Mouse (Mus musculus) neural tube, embryonic 14.5 days (tissue): ENCODE data around the gene Luzp1. TPM values are rescaled to one million over a fixed set of nuclear protein-coding genes. Genes with fewer than 3 reads are reported as not detected.

Experiments
- ATAC-seq: fragments of 200-750 bp; cut with Nextera tagmentation; 2 replicates; pipeline ENCODE4 v1.8.0; 2017; ENCODE audit warnings: low read depth, mild to moderate bottlenecking, moderate TSS enrichment, moderate library complexity
- H3K27ac ChIP-seq: fragments of 300-500 bp; sonication (generic); 2 replicates; pipeline ENCODE4 v1.5.1; 2014; ENCODE audit warnings: low read depth, mild to moderate bottlenecking, control low read depth, low read length, moderate library complexity, mixed read lengths
- H3K27me3 ChIP-seq: fragments of 300-500 bp; sonication (generic); 2 replicates; pipeline ENCODE4 v1.6.1; 2014; ENCODE audit warnings: low read length; ENCODE audit not compliant: control insufficient read depth, insufficient read depth
- H3K36me3 ChIP-seq: fragments of 300-500 bp; sonication (generic); 2 replicates; pipeline ENCODE4 v1.6.1; 2014; ENCODE audit warnings: low read length, mixed read lengths; ENCODE audit not compliant: control insufficient read depth, insufficient read depth
- H3K4me1 ChIP-seq: fragments of 300-500 bp; sonication (generic); 2 replicates; pipeline ENCODE4 v1.6.1; 2014; ENCODE audit warnings: low read length; ENCODE audit not compliant: control insufficient read depth, insufficient read depth
- H3K4me2 ChIP-seq: fragments of 300-500 bp; sonication (generic); 2 replicates; pipeline ENCODE4 v1.6.1; 2014; ENCODE audit warnings: mild to moderate bottlenecking, low read depth, low read length, control low read depth
- H3K4me3 ChIP-seq: fragments of 300-500 bp; sonication (generic); 2 replicates; pipeline ENCODE4 v1.5.1; 2014; ENCODE audit warnings: low read depth, low read length, control low read depth, mixed read lengths
- H3K9ac ChIP-seq: fragments of 300-500 bp; sonication (generic); replicated peaks from 2 replicates; pipeline ENCODE4 v1.6.1; 2014; ENCODE audit warnings: low read depth, mild to moderate bottlenecking, control low read depth, low read length, mixed read lengths
- H3K9me3 ChIP-seq: fragments of 300-500 bp; sonication (generic); 2 replicates; pipeline ENCODE4 v1.6.1; 2016; ENCODE audit warnings: low read length; ENCODE audit not compliant: control insufficient read depth
- WGBS: fragments of 180-500 bp; shearing (Covaris S2); extraction: QIAGEN DNeasy Blood & Tissue Kit; methylation state at CpG from one replicate; pipeline ENCODE4 v1.1.7; 2014; 5-methylcytosine and 5-hydroxymethylcytosine counted together
- polyA plus RNA-seq: library from polyadenylated mRNA; unstranded; fragments of >200 nt; fragmentation: Nextera tagmentation; extraction: Ambion mirVana; gene quantifications from 2 replicates; pipeline ENCODE4 v1.2.1, GENCODE M21; 2014

Luzp1 gene
- polyA plus RNA-seq, 1 experiment from 2014 or later: 56.8 TPM

DNA sequence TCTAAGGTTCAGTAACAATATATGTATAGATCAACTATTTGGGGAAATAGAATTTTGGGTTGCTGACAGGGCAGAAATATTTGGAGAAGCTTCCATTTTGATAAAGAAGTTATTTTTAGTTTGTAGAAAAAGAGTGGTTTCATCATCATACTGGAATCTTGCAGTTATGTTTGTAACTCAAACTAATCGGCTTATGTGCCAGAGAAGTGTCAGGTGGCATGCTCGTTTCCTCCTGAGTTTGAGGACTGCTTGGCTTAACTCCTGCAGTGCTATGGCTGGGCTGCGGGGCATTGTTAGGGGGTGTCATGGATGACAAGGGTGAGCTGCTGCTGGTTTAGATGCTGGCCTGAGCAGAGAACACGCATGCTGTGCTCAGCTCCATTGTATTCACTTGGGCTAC, 42.1 kb downstream of the Luzp1 start:
- H3K36me3 ChIP-seq: no peaks in the 10 kb centered on the region
- H3K4me3 ChIP-seq: no peak overlapping the region
- H3K4me1 ChIP-seq: no peaks in the 10 kb centered on the region
- no peak for ATAC-seq
- no peaks in the 10 kb centered on the region for H3K9me3 ChIP-seq
- no peak overlapping the region for H3K4me2 ChIP-seq
- H3K27ac ChIP-seq: no peak overlapping the region
- H3K27me3 ChIP-seq: no peaks in the 10 kb centered on the region
- 68% methylated on average over 4 of the region's 4 CpGs for whole genome bisulfite sequencing
- H3K9ac ChIP-seq: no peak overlapping the region

DNA sequence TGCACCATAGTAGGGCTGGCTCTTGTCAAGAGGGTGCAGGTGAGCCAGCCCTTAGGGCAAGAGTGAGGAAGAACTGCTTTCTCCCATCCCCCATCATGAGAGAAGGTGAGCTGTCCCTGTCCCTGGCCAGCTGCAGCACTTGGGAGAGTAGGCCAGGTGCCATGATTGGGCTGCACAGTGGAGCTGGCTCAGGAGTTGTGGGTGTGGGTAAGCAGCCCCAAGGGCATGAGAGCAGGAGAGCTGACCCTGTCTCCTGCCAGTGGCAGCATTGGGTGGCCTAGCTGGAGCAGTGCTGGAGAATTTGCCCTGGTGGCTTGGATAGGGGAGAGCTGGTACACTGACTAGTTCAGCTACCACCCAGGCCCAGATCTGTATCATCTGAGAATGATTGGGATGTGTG, 43.3 kb downstream of the Luzp1 start:
- H3K9ac ChIP-seq: no peak overlapping the region
- no peak for ATAC-seq
- no peak overlapping the region for H3K27ac ChIP-seq
- no peaks in the 10 kb centered on the region for H3K9me3 ChIP-seq
- no peaks in the 10 kb centered on the region for H3K4me1 ChIP-seq
- no peaks in the 10 kb centered on the region for H3K36me3 ChIP-seq
- H3K27me3 ChIP-seq: no peaks in the 10 kb centered on the region
- H3K4me3 ChIP-seq: no peak overlapping the region
- no peak overlapping the region for H3K4me2 ChIP-seq

DNA sequence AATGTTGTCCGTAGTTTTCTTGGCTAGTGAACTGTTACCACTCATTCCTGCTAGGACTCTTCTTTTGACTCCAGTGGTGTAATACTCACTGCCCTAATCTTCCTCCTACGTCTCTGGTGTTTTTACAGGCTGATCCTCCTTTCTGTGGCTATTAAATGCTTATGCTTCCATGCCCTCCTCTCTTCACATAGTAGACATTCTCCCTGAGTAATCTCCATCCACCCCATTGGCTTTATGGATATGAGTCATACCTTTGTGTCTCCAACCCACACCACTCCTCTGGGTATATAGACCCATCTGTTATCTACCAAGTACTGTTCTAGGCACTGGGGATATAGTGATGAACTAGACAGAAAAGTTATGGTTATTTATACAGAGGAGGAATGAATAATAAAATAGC, 48.6 kb downstream of the Luzp1 start:
- H3K9me3 ChIP-seq: no peaks in the 10 kb centered on the region
- no peaks in the 10 kb centered on the region for H3K27me3 ChIP-seq
- no peak for ATAC-seq
- 87% methylated on average over 2 of the region's 2 CpGs for WGBS
- H3K36me3 ChIP-seq: no peaks in the 10 kb centered on the region
- no peaks in the 10 kb centered on the region for H3K4me1 ChIP-seq
- H3K9ac ChIP-seq: no peak overlapping the region
- H3K27ac ChIP-seq: no peak overlapping the region
- H3K4me3 ChIP-seq: no peak overlapping the region
- H3K4me2 ChIP-seq: no peak overlapping the region

DNA sequence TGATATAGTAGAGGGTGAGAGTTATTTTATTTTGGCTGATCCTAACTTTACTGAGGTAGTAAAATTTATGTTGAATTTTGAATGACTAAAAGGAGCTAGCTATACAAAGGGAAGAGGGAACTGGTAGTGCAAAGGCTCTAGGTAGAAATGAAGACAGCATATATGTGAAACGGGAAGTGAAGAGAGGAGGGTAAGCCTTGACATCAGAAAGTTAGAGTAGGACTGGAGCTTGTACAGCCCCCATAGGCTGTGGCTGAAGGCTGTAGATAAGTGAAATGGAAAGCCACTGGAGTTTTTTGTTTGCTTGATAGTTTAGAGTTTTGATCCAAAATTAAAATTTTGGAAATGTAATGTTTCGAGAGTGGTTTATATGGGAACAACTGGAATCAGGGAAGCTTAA, 49.0 kb downstream of the Luzp1 start:
- no peak overlapping the region for H3K4me3 ChIP-seq
- no peak overlapping the region for H3K27ac ChIP-seq
- H3K4me2 ChIP-seq: no peak overlapping the region
- H3K9ac ChIP-seq: no peak overlapping the region
- H3K9me3 ChIP-seq: no peaks in the 10 kb centered on the region
- no peaks in the 10 kb centered on the region for H3K36me3 ChIP-seq
- no peak for ATAC-seq
- 93% methylated on average over 2 of the region's 2 CpGs for WGBS
- H3K4me1 ChIP-seq: no peaks in the 10 kb centered on the region
- H3K27me3 ChIP-seq: no peaks in the 10 kb centered on the region

DNA sequence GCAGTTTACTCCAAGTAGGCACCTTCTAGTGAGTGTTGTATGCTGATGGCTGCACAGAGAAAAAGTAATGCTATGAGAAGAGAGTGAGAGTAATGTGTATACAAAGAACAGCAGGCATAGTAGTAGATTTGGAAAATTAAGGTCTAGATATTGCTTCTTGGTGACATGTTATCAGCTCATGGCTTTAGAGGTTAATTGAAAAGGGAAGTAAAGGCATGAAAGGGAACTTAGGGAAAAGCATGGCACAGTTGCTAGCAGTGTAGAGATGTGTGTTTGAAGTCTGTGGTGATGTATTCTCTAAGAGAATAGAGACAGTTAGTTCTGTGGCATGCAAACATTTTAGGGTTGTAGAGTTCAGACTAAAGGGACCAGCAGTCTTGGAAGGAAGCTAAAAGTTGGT, 50.3 kb downstream of the Luzp1 start:
- H3K4me2 ChIP-seq: no peak overlapping the region
- H3K36me3 ChIP-seq: no peaks in the 10 kb centered on the region
- no peaks in the 10 kb centered on the region for H3K27me3 ChIP-seq
- no peaks in the 10 kb centered on the region for H3K9me3 ChIP-seq
- no peak overlapping the region for H3K9ac ChIP-seq
- no peak overlapping the region for H3K4me3 ChIP-seq
- no peak for ATAC-seq
- no peak overlapping the region for H3K27ac ChIP-seq
- H3K4me1 ChIP-seq: no peaks in the 10 kb centered on the region

DNA sequence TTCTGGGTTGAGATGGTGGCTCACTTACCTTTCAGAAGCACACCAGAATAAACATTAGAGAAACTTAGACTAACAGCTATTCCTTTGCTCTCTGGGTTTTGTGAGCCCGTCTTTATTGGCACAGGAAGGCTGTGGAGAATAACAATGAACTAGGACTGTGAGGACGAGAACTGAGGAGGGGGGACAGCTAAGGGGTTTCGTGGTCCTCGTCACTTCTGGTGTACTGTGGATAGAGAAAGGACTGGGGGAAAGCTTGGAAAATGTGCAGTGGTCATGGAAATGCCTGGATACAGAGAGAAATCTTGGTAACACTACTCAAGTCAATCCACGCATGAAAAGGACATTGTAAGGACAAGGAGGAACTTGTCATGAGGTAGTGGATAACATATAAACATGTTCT, 52.3 kb downstream of the Luzp1 start:
- ATAC-seq: no peak
- no peaks in the 10 kb centered on the region for H3K9me3 ChIP-seq
- H3K4me3 ChIP-seq: no peak overlapping the region
- H3K4me2 ChIP-seq: no peak overlapping the region
- no peaks in the 10 kb centered on the region for H3K27me3 ChIP-seq
- 62% methylated on average over 5 of the region's 5 CpGs for WGBS
- H3K4me1 ChIP-seq: no peaks in the 10 kb centered on the region
- H3K9ac ChIP-seq: no peak overlapping the region
- no peaks in the 10 kb centered on the region for H3K36me3 ChIP-seq
- no peak overlapping the region for H3K27ac ChIP-seq

DNA sequence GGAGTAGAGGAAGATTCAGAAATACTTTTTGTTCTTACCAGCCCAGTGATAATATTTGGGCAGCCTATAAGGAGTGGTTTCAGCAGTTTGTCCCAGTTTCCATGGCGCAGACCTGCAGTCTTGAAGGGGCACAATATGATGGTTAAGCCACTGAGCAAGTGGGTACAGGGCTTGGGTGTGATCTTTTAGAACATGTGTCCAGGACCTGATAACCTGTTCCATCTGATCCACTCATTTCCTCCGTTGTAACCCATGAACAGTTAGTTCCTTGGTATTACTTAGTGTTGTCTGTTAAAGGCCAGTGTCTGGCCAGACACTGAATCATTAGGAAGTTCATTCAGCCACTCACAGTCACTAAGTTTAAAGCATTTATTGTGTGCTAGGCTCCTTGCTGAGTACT, 54.7 kb downstream of the Luzp1 start:
- Histone ChIP-seq H3K9ac (no peak overlapping the region), H3K27ac (no peak overlapping the region), H3K4me1 (no peaks in the 10 kb centered on the region), H3K36me3 (no peaks in the 10 kb centered on the region), H3K9me3 (no peaks in the 10 kb centered on the region), H3K4me3 (no peak overlapping the region), H3K4me2 (no peak overlapping the region), H3K27me3 (no peaks in the 10 kb centered on the region)
- 93% methylated on average over 2 of the region's 2 CpGs for WGBS
- ATAC-seq: no peak

DNA sequence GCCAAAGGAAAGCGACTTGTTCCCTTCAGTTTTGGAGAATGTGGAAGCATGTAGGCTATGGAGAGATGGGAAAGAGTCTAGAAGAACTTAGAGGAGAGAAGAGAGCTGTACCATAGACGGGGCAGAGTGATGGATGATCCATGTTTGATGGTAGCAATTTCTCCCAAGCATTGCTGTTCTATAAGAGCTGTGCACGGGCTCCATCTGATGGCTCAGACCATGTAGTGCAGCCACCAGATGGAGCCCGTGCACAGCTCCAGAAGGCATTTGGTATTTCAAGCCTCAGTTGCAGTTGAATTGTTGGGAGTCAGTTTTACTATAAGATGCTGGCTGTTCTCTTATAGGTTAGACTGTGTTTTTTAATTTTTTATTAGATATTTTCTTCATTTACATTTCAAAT, 56.9 kb downstream of the Luzp1 start:
- H3K9ac ChIP-seq: no peak overlapping the region
- ATAC-seq: peak; percentile 80; the same call in 1 of the 2 replicates
- no peak overlapping the region for H3K4me2 ChIP-seq
- no peaks in the 10 kb centered on the region for H3K27me3 ChIP-seq
- no peaks in the 10 kb centered on the region for H3K9me3 ChIP-seq
- WGBS: 23% methylated on average over 4 of the region's 4 CpGs
- H3K36me3 ChIP-seq: no peaks in the 10 kb centered on the region
- H3K4me3 ChIP-seq: no peak overlapping the region
- H3K27ac ChIP-seq: no peak overlapping the region
- no peaks in the 10 kb centered on the region for H3K4me1 ChIP-seq

DNA sequence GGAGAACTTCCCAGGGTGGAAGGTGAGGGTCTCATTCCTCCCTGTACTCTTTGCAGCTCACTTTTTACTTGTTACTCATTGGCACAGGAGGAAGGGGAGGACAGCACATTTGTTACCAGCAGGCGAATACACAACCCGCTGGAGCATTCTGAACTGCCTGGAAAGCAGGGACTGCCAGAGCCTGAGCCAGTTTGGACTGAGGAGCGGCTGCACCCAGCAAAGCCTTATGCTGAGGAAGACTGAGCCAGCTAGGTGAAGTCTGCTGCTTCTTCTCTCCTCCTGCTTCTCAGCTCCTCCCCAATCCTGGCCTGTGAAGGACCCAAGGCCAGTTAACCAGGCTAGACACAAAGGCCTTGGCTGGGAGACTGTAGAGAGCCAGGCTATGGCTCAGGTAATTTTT, 75.6 kb downstream of the Luzp1 start:
- peaks cover 13% of the 10 kb centered on the region; the same call in 1 of the 2 replicates for H3K4me1 ChIP-seq
- ATAC-seq: no peak
- WGBS: 95% methylated on average over 3 of the region's 3 CpGs
- no peak overlapping the region for H3K9ac ChIP-seq
- H3K27ac ChIP-seq: no peak overlapping the region
- no peak overlapping the region for H3K4me3 ChIP-seq
- no peaks in the 10 kb centered on the region for H3K27me3 ChIP-seq
- H3K9me3 ChIP-seq: no peaks in the 10 kb centered on the region
- H3K36me3 ChIP-seq: peaks cover 58% of the 10 kb centered on the region
- H3K4me2 ChIP-seq: no peak overlapping the region
